Mouse (Mus musculus) heart, postnatal 0 days (tissue): ENCODE results near the gene Gm28434.

Experiments
- CTCF ChIP-seq: IDR thresholded peaks from 2 replicates; pipeline ENCODE4 v1.5.1; 2016; ENCODE audit warnings: antibody characterized with exemption, control low read depth, low read depth
- EP300 ChIP-seq: IDR thresholded peaks from 2 replicates; pipeline ENCODE4 v1.6.1; 2016; ENCODE audit warnings: antibody characterized with exemption, low read depth

GRCm38 (mm10) chr5:87979139-87979538, 9.8 kb downstream of the Gm28434 start, which contains the start of gene Cabs1:
- no peak for TF ChIP-seq CTCF
- no peak for TF ChIP-seq EP300
